Mouse (Mus musculus) forebrain, embryonic 11.5 days (tissue): ENCODE results near the gene Tbx2. TPM values are rescaled to one million over a fixed set of nuclear protein-coding genes. Genes with fewer than 3 reads are reported as not detected.
A peak's percentile ranks its signal among the peaks of the same experiment; 100 is the strongest.

Experiments
- ATAC-seq: fragments of 200-750 bp; cut with Nextera tagmentation; replicated peaks from 2 replicates; pipeline ENCODE4 v1.8.0; 2017; ENCODE audit warnings: moderate TSS enrichment; ENCODE audit not compliant: low FRiP score
- DNase-seq: peaks from one replicate; pipeline ENCODE4 v3.0.0-alpha.2; 2017; ENCODE audit warnings: low spot score
- H3K27ac ChIP-seq: fragments of 300-500 bp; sonication (generic); 2 replicates; pipeline ENCODE4 v1.5.1; 2014; ENCODE audit warnings: low read depth, low read length
- H3K27me3 ChIP-seq: fragments of 300-500 bp; sonication (generic); 2 replicates; pipeline ENCODE4 v1.6.1; 2014; ENCODE audit warnings: mild to moderate bottlenecking, low read length, mixed read lengths; ENCODE audit not compliant: control insufficient read depth, insufficient read depth
- H3K36me3 ChIP-seq: fragments of 300-500 bp; sonication (generic); 2 replicates; pipeline ENCODE4 v1.6.1; 2014; ENCODE audit warnings: mild to moderate bottlenecking, low read length, moderate library complexity, mixed read lengths; ENCODE audit not compliant: control insufficient read depth, insufficient read depth
- H3K4me1 ChIP-seq: fragments of 300-500 bp; sonication (generic); replicated peaks from 2 replicates; pipeline ENCODE4 v1.6.1; 2014; ENCODE audit warnings: low read length, mixed read lengths; ENCODE audit not compliant: control insufficient read depth, insufficient read depth
- H3K4me2 ChIP-seq: fragments of 300-500 bp; sonication (generic); 2 replicates; pipeline ENCODE4 v1.6.1; 2014; ENCODE audit warnings: low read depth, mild to moderate bottlenecking, low read length, moderate library complexity, mixed read lengths; ENCODE audit not compliant: severe bottlenecking
- H3K4me3 ChIP-seq: fragments of 300-500 bp; sonication (generic); 2 replicates; pipeline ENCODE4 v1.5.1; 2014; ENCODE audit warnings: low read depth, low read length
- H3K9ac ChIP-seq: fragments of 300-500 bp; sonication (generic); 2 replicates; pipeline ENCODE4 v1.6.1; 2014; ENCODE audit warnings: low read length
- H3K9me3 ChIP-seq: fragments of 300-500 bp; sonication (generic); 2 replicates; pipeline ENCODE4 v1.6.1; 2016; ENCODE audit warnings: low read length, mixed read lengths; ENCODE audit not compliant: control insufficient read depth
- WGBS: fragments of 180-500 bp; shearing (Covaris S2); extraction: QIAGEN DNeasy Blood & Tissue Kit; methylation state at CpG from one replicate; pipeline ENCODE4 v1.1.7; 2014; 5-methylcytosine and 5-hydroxymethylcytosine counted together
- polyA plus RNA-seq: library from polyadenylated mRNA; unstranded; fragments of >200 nt; fragmentation: Nextera tagmentation; extraction: Ambion mirVana; gene quantifications from 2 replicates; pipeline ENCODE4 v1.2.1, GENCODE M21; 2014

Gene Tbx2
- 1.5 and 2.0 TPM in 2 replicates for polyA plus RNA-seq

- under 1% methylated on average over 50 of the region's 52 CpGs for WGBS
- H3K9me3 ChIP-seq, result no peaks in the 10 kb centered on the region
- peak; percentile 81 for DNase-seq
- H3K27ac ChIP-seq, result no peak within 1 kb of the TSS
- peak within 1 kb of the TSS; percentile 42 for H3K4me3 ChIP-seq
- ATAC-seq, result peak; percentile 53; the same call in 1 of the 2 replicates
- H3K4me2 ChIP-seq, result peak within 1 kb of the TSS; percentile 68
- H3K27me3 ChIP-seq, result peaks cover 96% of the 10 kb centered on the region
- no peaks in the 10 kb centered on the region for H3K36me3 ChIP-seq
- peak within 1 kb of the TSS; percentile 35 for H3K9ac ChIP-seq
- H3K4me1 ChIP-seq, result peaks cover 21% of the 10 kb centered on the region
These were observed at the start of gene Tbx2 for GRCm38 (mm10) chr11:85832231-85832924. Gene Tbx2, plus strand, starts transcription at chr11:85832551.

GRCm38 (mm10) chr11:85786113-85786718, 46.1 kb upstream of the Tbx2 start:
- no peak for DNase-seq
- Histone ChIP-seq H3K4me3 (no peak overlapping the region), H3K36me3 (no peaks in the 10 kb centered on the region), H3K27me3 (no peaks in the 10 kb centered on the region), H3K27ac (no peak overlapping the region), H3K9me3 (no peaks in the 10 kb centered on the region), H3K9ac (no peak overlapping the region), H3K4me2 (no peak overlapping the region), H3K4me1 (no peaks in the 10 kb centered on the region)
- WGBS, result 83% methylated on average over 3 of the region's 3 CpGs
- no peak for ATAC-seq

- WGBS, result 88% methylated on average over 7 of the region's 7 CpGs
- ATAC-seq (no peak), DNase-seq (no peak)
- no peak overlapping the region for H3K27ac ChIP-seq
- H3K9ac ChIP-seq, result no peak overlapping the region
- no peak overlapping the region for H3K4me2 ChIP-seq
- no peaks in the 10 kb centered on the region for H3K36me3 ChIP-seq
- no peaks in the 10 kb centered on the region for H3K27me3 ChIP-seq
- H3K9me3 ChIP-seq, result no peaks in the 10 kb centered on the region
- no peak overlapping the region for H3K4me3 ChIP-seq
- no peaks in the 10 kb centered on the region for H3K4me1 ChIP-seq
These were observed 42.6 kb upstream of the Tbx2 start for GRCm38 (mm10) chr11:85789750-85790149.

- Histone ChIP-seq H3K4me3 (no peak overlapping the region), H3K27ac (no peak overlapping the region), H3K9me3 (no peaks in the 10 kb centered on the region), H3K36me3 (no peaks in the 10 kb centered on the region), H3K9ac (no peak overlapping the region), H3K4me2 (no peak overlapping the region), H3K4me1 (no peaks in the 10 kb centered on the region), H3K27me3 (no peaks in the 10 kb centered on the region)
- DNase-seq, result no peak
- ATAC-seq, result no peak
- WGBS, result 81% methylated on average over 2 of the region's 2 CpGs
These were observed 42.1 kb upstream of the Tbx2 start for GRCm38 (mm10) chr11:85790267-85790666.

DNA sequence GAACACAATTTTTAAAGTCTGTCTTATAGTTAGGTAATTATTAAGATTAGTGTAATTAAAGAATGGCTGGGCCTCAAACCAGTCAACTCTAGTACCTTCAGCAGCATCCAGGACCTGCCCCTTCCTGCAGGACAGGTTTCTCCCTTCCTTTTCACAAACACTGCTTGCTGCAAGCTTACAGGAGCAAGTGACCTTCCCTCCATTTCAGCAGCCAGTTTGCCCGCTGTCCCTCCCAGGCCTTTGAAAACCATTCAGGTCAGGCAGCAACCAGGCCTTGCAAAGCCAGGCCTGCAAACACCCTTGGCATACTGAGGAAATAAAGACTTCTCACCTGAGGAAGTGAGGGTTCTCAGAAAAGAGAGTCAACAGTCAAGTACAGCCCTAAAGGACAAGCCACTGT, 41.1 kb upstream of the Tbx2 start:
- no peak overlapping the region for H3K4me3 ChIP-seq
- H3K9me3 ChIP-seq, result no peaks in the 10 kb centered on the region
- H3K27me3 ChIP-seq, result no peaks in the 10 kb centered on the region
- 82% methylated on average over 1 of the region's 1 CpGs for WGBS
- H3K9ac ChIP-seq, result no peak overlapping the region
- ATAC-seq (no peak), DNase-seq (no peak)
- H3K27ac ChIP-seq, result no peak overlapping the region
- no peaks in the 10 kb centered on the region for H3K4me1 ChIP-seq
- no peaks in the 10 kb centered on the region for H3K36me3 ChIP-seq
- no peak overlapping the region for H3K4me2 ChIP-seq

DNA sequence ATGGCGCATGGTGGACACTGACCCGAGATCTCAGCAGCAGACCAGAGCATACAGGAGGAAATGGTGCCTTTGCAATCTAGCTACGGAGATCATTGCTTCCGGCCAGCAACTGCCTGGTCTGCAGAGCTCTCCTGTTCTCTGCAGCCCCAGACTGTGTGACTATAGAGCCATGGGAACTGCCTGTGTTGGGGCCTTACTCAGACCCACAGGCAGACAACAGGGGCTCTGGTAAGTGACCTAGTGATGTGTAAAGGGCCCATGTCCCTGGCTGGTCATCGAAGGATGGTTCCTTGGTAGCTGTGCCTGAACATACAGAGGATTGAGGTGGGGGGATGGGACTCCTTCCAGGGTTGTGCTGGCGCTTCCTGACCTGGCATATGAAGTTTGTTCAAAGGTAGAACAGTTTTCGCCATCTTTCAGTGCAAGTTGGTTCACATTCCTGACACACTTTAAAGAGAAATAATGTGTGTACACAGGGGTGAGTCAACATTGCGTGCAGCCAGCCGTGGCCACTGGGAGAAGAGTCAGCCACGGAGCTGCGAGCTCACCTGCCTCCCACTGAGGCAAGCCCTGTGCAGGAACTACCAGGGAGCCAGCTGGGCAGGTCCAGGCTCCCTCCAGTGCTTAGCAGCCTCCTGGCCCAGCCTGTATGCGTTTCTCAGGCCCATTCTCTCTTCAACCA, 39.7 kb upstream of the Tbx2 start:
- Histone ChIP-seq H3K36me3 (no peaks in the 10 kb centered on the region), H3K4me3 (no peak overlapping the region), H3K4me2 (no peak overlapping the region), H3K27me3 (no peaks in the 10 kb centered on the region), H3K9me3 (no peaks in the 10 kb centered on the region), H3K27ac (no peak overlapping the region), H3K4me1 (no peaks in the 10 kb centered on the region), H3K9ac (no peak overlapping the region)
- WGBS, result 75% methylated on average over 12 of the region's 12 CpGs
- no peak for ATAC-seq
- DNase-seq, result no peak

DNA sequence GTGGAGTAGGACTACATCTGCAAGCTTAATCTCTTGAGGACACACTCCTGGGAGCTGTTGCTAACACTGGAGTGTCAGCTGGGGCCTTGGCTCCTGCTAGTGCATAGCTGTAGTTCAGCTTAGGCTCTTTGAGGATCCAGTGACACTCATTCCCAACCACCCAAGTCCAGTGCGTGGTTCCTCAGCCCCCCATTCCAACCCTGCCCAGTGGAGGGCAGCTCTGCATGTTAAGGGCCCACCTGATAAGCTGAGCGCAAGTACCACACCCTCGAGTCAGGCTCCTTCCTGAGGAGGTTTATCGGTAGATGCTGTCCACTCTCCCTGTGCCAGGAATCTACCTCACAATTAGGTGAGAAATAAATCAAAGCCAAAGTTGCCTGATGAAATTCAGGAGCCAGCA, 32.9 kb upstream of the Tbx2 start:
- Histone ChIP-seq H3K27me3 (no peaks in the 10 kb centered on the region), H3K36me3 (no peaks in the 10 kb centered on the region), H3K4me2 (no peak overlapping the region), H3K4me3 (no peak overlapping the region), H3K9me3 (no peaks in the 10 kb centered on the region), H3K27ac (no peak overlapping the region), H3K4me1 (no peaks in the 10 kb centered on the region), H3K9ac (no peak overlapping the region)
- ATAC-seq (no peak), DNase-seq (no peak)
- WGBS, result 86% methylated on average over 4 of the region's 4 CpGs

DNA sequence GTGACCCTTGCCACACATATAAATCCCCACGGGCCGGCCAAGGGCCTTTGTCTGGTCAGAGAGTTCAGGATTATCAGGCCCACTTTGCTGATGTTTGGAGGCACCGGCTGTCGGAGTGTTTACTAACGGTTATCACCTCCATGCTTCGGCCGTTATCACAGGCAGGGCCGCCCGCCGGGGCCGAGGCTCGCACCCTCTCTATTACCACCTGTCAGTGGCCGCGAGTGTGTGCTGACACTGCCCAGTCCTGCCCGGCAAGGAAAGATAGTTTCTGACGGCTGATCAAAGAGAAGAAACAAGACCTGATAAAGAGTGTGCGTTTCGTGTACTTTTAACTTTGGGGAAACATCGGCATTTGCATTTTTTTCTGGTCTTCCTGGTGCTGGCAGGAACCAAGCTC, 32.5 kb upstream of the Tbx2 start:
- Histone ChIP-seq H3K9ac (no peak overlapping the region), H3K9me3 (no peaks in the 10 kb centered on the region), H3K4me2 (no peak overlapping the region), H3K27me3 (no peaks in the 10 kb centered on the region), H3K27ac (no peak overlapping the region), H3K36me3 (no peaks in the 10 kb centered on the region), H3K4me1 (no peaks in the 10 kb centered on the region), H3K4me3 (no peak overlapping the region)
- ATAC-seq (no peak), DNase-seq (no peak)
- 85% methylated on average over 19 of the region's 19 CpGs for WGBS
